In genomic region chr3:96220131-96220764, GRCm38 (mm10) we compare ENCODE assay signal across 7 mouse cellular contexts. TPM values are rescaled to one million over a fixed set of nuclear protein-coding genes. Genes with fewer than 3 reads are reported as not detected.
DNase-seq lines count a peak whose midpoint lies in the region; ATAC-seq and TF ChIP-seq lines count a peak whose summit lies in the region.
"Not testable (repeated sequence)": the region's sequence is repeated elsewhere in the genome, so short reads cannot be mapped to it uniquely, and the experiment has no call there.

No protein-coding gene starts in this region.

- POLR2A ChIA-PET in Patski (lab: Charles Lee): interaction anchor here (0.8 to 5.6 kb wide), 16 partner anchors 9 to 162 kb away, joined by 3 to 56 read pairs (median 8); partner anchors contain the start of genes Hist2h2aa1, Hist2h2bb, Hist2h3b and Hist2h4

- not testable (repeated sequence) for TF ChIP-seq CTCF in Patski (IDR thresholded peaks at IDR 0.05)

- not testable (repeated sequence) for H3K27me3 ChIP-seq in Patski; embryonic facial prominence, embryonic 10.5 days (replicated peaks; ENCODE audit: low read depth, poor library complexity, severe bottlenecking)

- H3K9me3 ChIP-seq in embryonic facial prominence, embryonic 10.5 days: not testable (repeated sequence)

- in situ Hi-C loops in Patski (cut with MboI; ENCODE audit: low pct_unique_long_range_greater_than_20kb): loop anchor here (5.0 kb wide), 1 partner anchor 47 kb away; the partner anchor contains the start of genes Hist2h2bb and Hist2h3b

- H3K4me1 ChIP-seq in embryonic facial prominence, embryonic 10.5 days: peaks cover 46% of the 10 kb centered on the region

- under 1% methylated on average over 40 of the region's 47 CpGs for WGBS in embryonic facial prominence, embryonic 10.5 days

- peak overlapping the region; percentile 70 for H3K4me3 ChIP-seq in embryonic facial prominence, embryonic 10.5 days

- not testable (repeated sequence) for H3K36me3 ChIP-seq in embryonic facial prominence, embryonic 10.5 days (replicated peaks)

- CTCF ChIA-PET in Patski (lab: Charles Lee): interaction anchor here (0.9 to 3.8 kb wide), 19 partner anchors 11 to 257 kb away, joined by 3 to 28 read pairs (median 8); partner anchors contain the start of genes Hist2h2bb and Hist2h4

- ATAC-seq in Patski: peak; percentile 2
- ATAC-seq in granulocyte monocyte progenitor cell, adult 5-6 weeks (replicated peaks; ENCODE audit: poor library complexity, severe bottlenecking): peak; percentile 5; the same call in 1 of the 2 replicates

- not testable (repeated sequence) for DNase-seq in Patski (ENCODE audit: low read depth, low spot score)
- peak; percentile 64 for DNase-seq in embryonic facial prominence, embryonic 10.5 days (ENCODE audit: low spot score)
- DNase-seq in induced T-regulatory cell, adult 2 months (ENCODE audit: low read depth): peak; percentile 80
- DNase-seq in liver: peak; percentile 57
- DNase-seq in mesoderm, embryonic 11.5 days (ENCODE audit: low read depth, low spot score): peak; percentile 62
- peak; percentile 67 for DNase-seq in retina, postnatal 1 day

- H3K27ac ChIP-seq in embryonic facial prominence, embryonic 10.5 days (replicated peaks): peak overlapping the region; percentile 97

RNA-seq across cellular contexts. Expression of gene Hist2h2ac, which starts 0.4 kb away (rescaled TPM):
- 3.4 TPM for polyA plus RNA-seq in Patski (2021)
- 11.7 and 12.5 TPM in 2 replicates for polyA plus RNA-seq in embryonic facial prominence, embryonic 10.5 days (2016; fragmentation: Nextera tagmentation; extraction: Ambion mirVana)
- total RNA-seq in granulocyte monocyte progenitor cell, adult 5-6 weeks (2014; fragmentation: Nextera tagmentation): 11.4 and 41.6 TPM in 2 replicates
- 2,701 and 3,178 TPM in 2 replicates for total RNA-seq in granulocyte monocyte progenitor cell, adult 5-6 weeks (2017)

RNA-seq across cellular contexts. Expression of gene Hist2h2ab, which starts 0.6 kb away (rescaled TPM):
- 1.0 TPM for polyA plus RNA-seq in Patski (2021)
- polyA plus RNA-seq in embryonic facial prominence, embryonic 10.5 days (2016; fragmentation: Nextera tagmentation; extraction: Ambion mirVana): 0.92 and 1.4 TPM in 2 replicates
- 2.9 and 4.4 TPM in 2 replicates for total RNA-seq in granulocyte monocyte progenitor cell, adult 5-6 weeks (2014; fragmentation: Nextera tagmentation)
- total RNA-seq in granulocyte monocyte progenitor cell, adult 5-6 weeks (2017): 239 TPM in 2 replicates

RNA-seq across cellular contexts. Expression of gene Hist2h2be, which starts 0.7 kb away (rescaled TPM):
- 5.6 TPM for polyA plus RNA-seq in Patski (2021)
- 6.4 and 7.8 TPM in 2 replicates for polyA plus RNA-seq in embryonic facial prominence, embryonic 10.5 days (2016; fragmentation: Nextera tagmentation; extraction: Ambion mirVana)
- total RNA-seq in granulocyte monocyte progenitor cell, adult 5-6 weeks (2014; fragmentation: Nextera tagmentation): 5.1 and 11.2 TPM in 2 replicates
- total RNA-seq in granulocyte monocyte progenitor cell, adult 5-6 weeks (2017): 3.3 and 4.4 TPM in 2 replicates

RNA-seq across cellular contexts. Expression of gene Bola1, which starts 0.7 kb away (rescaled TPM):
- polyA plus RNA-seq in Patski (2021): 55.3 TPM
- 76.4 and 80.4 TPM in 2 replicates for polyA plus RNA-seq in embryonic facial prominence, embryonic 10.5 days (2016; fragmentation: Nextera tagmentation; extraction: Ambion mirVana)
- total RNA-seq in granulocyte monocyte progenitor cell, adult 5-6 weeks (2014; fragmentation: Nextera tagmentation): 9.4 and 44.0 TPM in 2 replicates
- total RNA-seq in granulocyte monocyte progenitor cell, adult 5-6 weeks (2017): 45.3 and 56.0 TPM in 2 replicates

RNA-seq across cellular contexts. Expression of gene Hist2h3c2, which starts 18.7 kb away (rescaled TPM):
- polyA plus RNA-seq in Patski (2021): 3.7 TPM
- polyA plus RNA-seq in embryonic facial prominence, embryonic 10.5 days (2016; fragmentation: Nextera tagmentation; extraction: Ambion mirVana): 4.9 and 6.6 TPM in 2 replicates
- 35.5 and 102 TPM in 2 replicates for total RNA-seq in granulocyte monocyte progenitor cell, adult 5-6 weeks (2014; fragmentation: Nextera tagmentation)
- total RNA-seq in granulocyte monocyte progenitor cell, adult 5-6 weeks (2017): 160 and 202 TPM in 2 replicates
